Comparison of ENCODE assay signal across 9 mouse cellular contexts in the genomic region with DNA sequence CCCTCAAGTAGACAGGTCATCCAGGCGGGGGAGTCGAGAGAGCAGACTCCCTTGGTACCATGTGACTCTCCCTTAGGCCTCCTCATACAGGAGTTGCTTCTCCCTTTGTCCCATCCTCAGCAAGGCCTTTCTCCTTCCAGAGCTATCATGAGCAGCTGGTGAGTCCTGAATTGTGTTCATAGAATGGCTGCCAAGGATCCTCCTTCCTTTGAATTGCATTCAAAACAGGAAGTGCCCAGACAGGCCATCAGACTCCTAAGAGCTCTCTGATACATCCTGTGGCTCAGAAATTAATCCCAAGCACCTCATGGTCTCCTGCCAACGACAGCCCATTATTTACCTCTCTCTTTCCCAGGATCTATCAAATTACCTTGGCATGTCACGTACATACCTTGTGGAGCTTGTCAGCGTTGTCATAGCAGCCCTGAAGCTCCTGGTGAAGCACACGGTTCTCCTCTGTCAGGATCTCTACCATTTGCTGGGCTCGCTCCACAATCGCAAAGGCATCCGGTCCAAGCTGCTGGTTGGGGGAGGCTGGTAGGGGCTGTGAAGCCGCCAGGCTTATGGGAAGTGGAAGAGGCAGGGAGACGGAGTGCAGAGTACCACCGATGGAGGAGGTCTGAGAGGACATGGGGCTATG.
A peak's percentile ranks its signal among the peaks of the same experiment; 100 is the strongest.
DNase-seq lines count a peak whose midpoint lies in the region; ATAC-seq and TF ChIP-seq lines count a peak whose summit lies in the region.
"Had no signal": no experiment of that assay in that cellular context is flagged by ENCODE, and none has a peak within 500 bp of the region (broad histone marks: within the 10 kb centered on the region; RNA-seq: fewer than 3 reads in every experiment).

No protein-coding gene starts in this region.

- peaks cover 50% of the 10 kb centered on the region for H3K36me3 ChIP-seq in forebrain, embryonic 13.5 days (ENCODE audit: poor library complexity, severe bottlenecking)
- H3K36me3 ChIP-seq in forebrain, embryonic 10.5 days (replicated peaks) = peaks cover 88% of the 10 kb centered on the region
- H3K36me3 ChIP-seq in heart, embryonic 16.5 days (ENCODE audit: control insufficient read depth, insufficient read depth) = peaks cover 31% of the 10 kb centered on the region
- H3K36me3 ChIP-seq in lung, postnatal 0 days (ENCODE audit: insufficient read depth, low read length) = peaks cover 9% of the 10 kb centered on the region
- H3K36me3 ChIP-seq: liver, embryonic 13.5 days had no signal

- no peak overlapping the region; the same call in 1 of the 2 replicates for H3K9ac ChIP-seq in forebrain, embryonic 13.5 days
- no peak overlapping the region for H3K9ac ChIP-seq in heart, embryonic 16.5 days (ENCODE audit: low read length)
- H3K9ac ChIP-seq in lung, postnatal 0 days (replicated peaks; ENCODE audit: low read depth) = no peak overlapping the region
- H3K9ac ChIP-seq: liver, embryonic 13.5 days had no signal

- H3K27ac ChIP-seq in forebrain, embryonic 13.5 days = peak overlapping the region; percentile 66
- H3K27ac ChIP-seq in forebrain, embryonic 10.5 days = no peak overlapping the region
- H3K27ac ChIP-seq in heart, embryonic 16.5 days (ENCODE audit: low read length) = peak overlapping the region; percentile 58
- peak overlapping the region; percentile 64 for H3K27ac ChIP-seq in lung, postnatal 0 days (ENCODE audit: low read length)
- H3K27ac ChIP-seq: liver, embryonic 13.5 days had no signal

- H3K9me3 ChIP-seq in forebrain, embryonic 13.5 days (replicated peaks) = no peaks in the 10 kb centered on the region
- H3K9me3 ChIP-seq in forebrain, embryonic 10.5 days = no peaks in the 10 kb centered on the region
- no peaks in the 10 kb centered on the region for H3K9me3 ChIP-seq in heart, embryonic 16.5 days (replicated peaks; ENCODE audit: control insufficient read depth, low read length)
- no peaks in the 10 kb centered on the region for H3K9me3 ChIP-seq in lung, postnatal 0 days (ENCODE audit: low read length)
- H3K9me3 ChIP-seq: liver, embryonic 13.5 days had no signal

- peaks cover 7% of the 10 kb centered on the region; the same call in 1 of the 2 replicates for H3K4me1 ChIP-seq in forebrain, embryonic 13.5 days
- no peaks in the 10 kb centered on the region for H3K4me1 ChIP-seq in forebrain, embryonic 10.5 days
- peaks cover 34% of the 10 kb centered on the region for H3K4me1 ChIP-seq in heart, embryonic 16.5 days (ENCODE audit: control insufficient read depth, insufficient read depth, low read length)
- 0 out of 2 replicates have a peak, but pooled peaks cover 3% of the 10 kb centered on the region for H3K4me1 ChIP-seq in lung, postnatal 0 days (ENCODE audit: insufficient read depth, low read depth, low read length)
- H3K4me1 ChIP-seq: liver, embryonic 13.5 days had no signal

- no peak for DNase-seq in forebrain, embryonic 10.5 days (ENCODE audit: extremely low spot score, low spot score)
- DNase-seq in adipocyte (ENCODE audit: low spot score) = peak; percentile 43
- peak; percentile 57 for DNase-seq in lung, postnatal 0 days (ENCODE audit: low spot score)
- DNase-seq in spleen, postnatal 4 days (ENCODE audit: low spot score in 2 of 2) = no peak
- DNase-seq in ovary, postnatal 36 days (ENCODE audit: low spot score) = no peak
- no peak for DNase-seq in right cerebral cortex, postnatal 10 days (ENCODE audit: low spot score in 2 of 2)
- DNase-seq: liver, embryonic 13.5 days had no signal

- WGBS in forebrain, embryonic 13.5 days = 77% methylated on average over 12 of the region's 12 CpGs
- 89% methylated on average over 12 of the region's 12 CpGs for WGBS in forebrain, embryonic 10.5 days
- 56% methylated on average over 12 of the region's 12 CpGs for WGBS in heart, embryonic 16.5 days
- WGBS in lung, postnatal 0 days = 47% methylated on average over 12 of the region's 12 CpGs

- no peaks in the 10 kb centered on the region for H3K27me3 ChIP-seq in forebrain, embryonic 13.5 days
- H3K27me3 ChIP-seq in forebrain, embryonic 10.5 days (ENCODE audit: poor library complexity, severe bottlenecking) = no peaks in the 10 kb centered on the region
- no peaks in the 10 kb centered on the region for H3K27me3 ChIP-seq in heart, embryonic 16.5 days (ENCODE audit: control insufficient read depth, insufficient read depth, low read length)
- H3K27me3 ChIP-seq in lung, postnatal 0 days (replicated peaks; ENCODE audit: insufficient read depth, low read length) = no peaks in the 10 kb centered on the region
- H3K27me3 ChIP-seq: liver, embryonic 13.5 days had no signal

- ATAC-seq in forebrain, embryonic 13.5 days = peak; percentile 71
- ATAC-seq in heart, embryonic 16.5 days (replicated peaks; ENCODE audit: extremely low read depth, insufficient read depth, low FRiP score) = 0 out of 2 replicates have a peak, but pooled peaks have one; percentile 28
- ATAC-seq in lung, postnatal 0 days = peak; percentile 66

- no peak for TF ChIP-seq EP300 in lung, postnatal 0 days (IDR thresholded peaks at IDR 0.05)

- no peak for TF ChIP-seq CTCF in lung, postnatal 0 days (IDR thresholded peaks at IDR 0.05)

- H3K4me2 ChIP-seq in forebrain, embryonic 13.5 days = no peak overlapping the region
- no peak overlapping the region for H3K4me2 ChIP-seq in heart, embryonic 16.5 days (ENCODE audit: low read depth, low read length)
- no peak overlapping the region for H3K4me2 ChIP-seq in lung, postnatal 0 days (replicated peaks; ENCODE audit: low read depth, low read length)
- H3K4me2 ChIP-seq: liver, embryonic 13.5 days had no signal

- H3K4me3 ChIP-seq in forebrain, embryonic 13.5 days = no peak overlapping the region
- H3K4me3 ChIP-seq in forebrain, embryonic 10.5 days = no peak overlapping the region
- no peak overlapping the region for H3K4me3 ChIP-seq in heart, embryonic 16.5 days (ENCODE audit: low read length)
- no peak overlapping the region for H3K4me3 ChIP-seq in lung, postnatal 0 days (ENCODE audit: low read depth, low read length)
- H3K4me3 ChIP-seq: liver, embryonic 13.5 days had no signal

Comparison
In these comparisons a context has a peak if more than half of its experiments do, and no peak if none do; other contexts are left out.
1. DNase-seq: peak in adipocyte (single experiment) and lung, postnatal 0 days (single experiment); none in forebrain, embryonic 10.5 days (single experiment), spleen, postnatal 4 days (0 of 2), ovary, postnatal 36 days (single experiment) and right cerebral cortex, postnatal 10 days (0 of 2).
2. Peak in every context shown above with its lines, with median percentiles within 50 percentile points of each other: ATAC-seq.